Mouse (Mus musculus): ENCODE data around the gene Gm8300.
A peak's percentile ranks its signal among the peaks of the same experiment; 100 is the strongest.
"Not testable (repeated sequence)": the region's sequence is repeated elsewhere in the genome, so short reads cannot be mapped to it uniquely, and the experiment has no call there.

Gm8300 gene

GRCm38 (mm10) chr12:87514016-87514415, at the start of gene Gm8300:
Gm8300 (plus strand) TSS chr12:87514316.
- DNase-seq, result not testable (repeated sequence)

- DNase-seq, result no peak
Observed at GRCm38 (mm10) chr12:87464678-87465297, 49.3 kb upstream of the Gm8300 start.

GRCm38 (mm10) chr12:87470263-87471136, 43.6 kb upstream of the Gm8300 start:
- DNase-seq, result no peak

- no peak for DNase-seq
Observed at GRCm38 (mm10) chr12:87471421-87471963, 42.6 kb upstream of the Gm8300 start.

GRCm38 (mm10) chr12:87471964-87472786, 41.9 kb upstream of the Gm8300 start, which contains the start of gene Snw1:
Snw1 (minus strand) TSS chr12:87472274.
- DNase-seq, result peak; percentile 95

GRCm38 (mm10) chr12:87474756-87475155, 39.4 kb upstream of the Gm8300 start:
- no peak for DNase-seq

GRCm38 (mm10) chr12:87482482-87482881, 31.6 kb upstream of the Gm8300 start:
- DNase-seq, result not testable (repeated sequence)

- not testable (repeated sequence) for DNase-seq
Observed at GRCm38 (mm10) chr12:87488683-87489082, 25.4 kb upstream of the Gm8300 start.

- not testable (repeated sequence) for DNase-seq
Observed at GRCm38 (mm10) chr12:87494421-87494820, 19.7 kb upstream of the Gm8300 start, which contains the start of gene Gm5788. Gm5788 (plus strand) TSS chr12:87494721.

GRCm38 (mm10) chr12:87519616-87520015, 5.5 kb downstream of the Gm8300 start:
- DNase-seq, result peak in 1 of 2 experiments; percentile 1

GRCm38 (mm10) chr12:87543927-87544326, 29.8 kb downstream of the Gm8300 start:
- no peak for DNase-seq

- DNase-seq, result not testable (repeated sequence)
Observed at GRCm38 (mm10) chr12:87550628-87551027, 36.5 kb downstream of the Gm8300 start.
